Mouse (Mus musculus) left cerebral cortex, postnatal 14 days (tissue): ENCODE measurements at regions not wholly inside any gene's neighbourhood (a gene's known extent, or its start where the extent isn't known, plus 50 kb on each side); places are given as distances from the start of the nearest gene placed in this dataset.

Experiments used
- DNase-seq, 2 experiments: peaks; one replicate each; pipeline ENCODE4 v3.0.0; 2021 to 2022; ENCODE audit warnings: low spot score in 2 of 2, mixed read lengths in 1 of 2
- intact Hi-C: fragments of 180-260 bp; cut with DNase I; formaldehyde crosslinking; loops from one replicate; pipeline ENCODE4 v1.15.1; 2025

GRCm38 (mm10) chr1:42755958-42756357, 60.4 kb downstream of the Pou3f3 start:
- intact Hi-C loops, result no loop called here
- DNase-seq, result no peak

- intact Hi-C loops, result no loop called here
Measured at GRCm38 (mm10) chr1:42756497-42756896, 60.9 kb downstream of the Pou3f3 start.

GRCm38 (mm10) chr1:42763447-42763846, 67.9 kb downstream of the Pou3f3 start:
- DNase-seq, result no peak
- intact Hi-C loops, result no loop called here

More at GRCm38 (mm10) chr1:42756497-42756896, 60.9 kb downstream of the Pou3f3 start:
- DNase-seq, result no peak

DNA sequence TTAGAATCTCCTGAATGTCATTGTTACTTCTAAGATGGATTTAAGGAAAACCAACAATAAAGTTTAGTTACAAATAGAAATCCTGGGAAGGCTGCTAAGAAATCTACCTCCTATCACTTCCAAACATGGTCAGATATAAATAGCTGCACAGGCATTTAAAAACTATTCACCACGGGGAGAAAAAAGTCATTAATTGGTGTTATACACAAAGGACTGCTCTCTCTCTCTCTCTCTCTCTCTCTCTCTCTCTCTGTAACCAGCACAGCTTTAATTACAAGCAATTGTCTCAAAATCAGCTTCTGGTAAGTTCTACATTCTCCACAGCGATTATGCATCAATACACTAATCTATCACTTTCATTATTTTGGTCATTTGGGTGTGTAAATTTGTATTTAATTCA, 68.5 kb downstream of the Pou3f3 start:
- DNase-seq, result no peak
- intact Hi-C loops, result no loop called here

DNA sequence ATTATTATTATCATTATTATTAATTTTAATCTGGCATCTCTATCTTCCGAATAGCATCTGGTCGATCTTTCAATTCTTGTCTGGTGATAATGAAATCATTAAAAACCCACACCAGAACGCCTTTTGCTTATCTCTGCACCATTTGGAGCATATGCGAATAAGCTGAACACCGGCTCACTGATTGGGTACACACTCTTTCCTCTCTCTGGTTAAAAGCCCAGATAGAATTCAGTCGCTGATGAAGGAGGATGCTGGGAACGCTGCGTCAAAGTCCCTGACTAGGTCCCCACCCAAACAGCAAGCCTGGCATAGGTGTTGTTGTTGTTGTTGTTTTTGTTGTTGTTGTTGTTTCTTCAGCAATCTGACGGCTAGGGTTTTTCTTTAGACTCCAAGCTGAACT, 74.5 kb downstream of the Pou3f3 start:
- no peak for DNase-seq
- intact Hi-C loops, result loop anchor here (10.0 kb wide), 3 partner anchors 875 to 1885 kb away; no protein-coding TSS in a partner anchor

GRCm38 (mm10) chr1:42772000-42772399, 76.4 kb downstream of the Pou3f3 start:
- DNase-seq, result no peak
- intact Hi-C loops, result loop anchor here (10.0 kb wide), 3 partner anchors 877 to 1887 kb away; no protein-coding TSS in a partner anchor

DNA sequence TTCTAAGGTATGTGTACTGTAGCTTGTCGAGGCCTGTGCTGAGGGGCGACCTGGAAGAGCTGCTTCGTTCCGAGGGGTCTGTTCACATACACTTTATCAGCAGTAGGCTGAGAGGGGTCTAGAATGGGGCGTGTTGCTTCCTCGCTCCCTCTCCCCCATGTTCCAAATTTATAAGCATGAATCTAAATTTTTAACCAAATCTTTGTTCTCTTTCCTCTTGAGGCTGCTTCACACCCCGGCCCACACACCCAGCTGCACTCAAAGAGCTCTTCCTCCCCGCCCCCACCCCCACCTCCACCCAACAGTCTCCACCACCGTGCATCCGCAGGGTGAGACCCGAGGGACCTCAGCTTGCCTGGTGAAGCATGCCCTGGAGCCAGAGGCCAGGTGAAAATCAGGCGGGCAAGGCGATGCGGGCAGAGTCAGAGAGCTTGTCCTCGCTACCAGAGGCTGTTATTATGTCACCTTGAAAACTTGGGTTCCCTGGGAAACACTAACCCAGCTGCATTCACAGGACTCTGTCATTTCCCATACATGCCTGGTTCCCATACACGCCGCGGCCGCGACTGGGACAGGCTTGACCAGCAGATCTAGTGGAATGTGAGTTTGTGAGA, 77.1 kb upstream of the Mrps9 start:
- DNase-seq, result peak; percentile 11 to 28
- intact Hi-C loops, result loop anchor here (10.0 kb wide), 3 partner anchors 879 to 1889 kb away; no protein-coding TSS in a partner anchor

DNA sequence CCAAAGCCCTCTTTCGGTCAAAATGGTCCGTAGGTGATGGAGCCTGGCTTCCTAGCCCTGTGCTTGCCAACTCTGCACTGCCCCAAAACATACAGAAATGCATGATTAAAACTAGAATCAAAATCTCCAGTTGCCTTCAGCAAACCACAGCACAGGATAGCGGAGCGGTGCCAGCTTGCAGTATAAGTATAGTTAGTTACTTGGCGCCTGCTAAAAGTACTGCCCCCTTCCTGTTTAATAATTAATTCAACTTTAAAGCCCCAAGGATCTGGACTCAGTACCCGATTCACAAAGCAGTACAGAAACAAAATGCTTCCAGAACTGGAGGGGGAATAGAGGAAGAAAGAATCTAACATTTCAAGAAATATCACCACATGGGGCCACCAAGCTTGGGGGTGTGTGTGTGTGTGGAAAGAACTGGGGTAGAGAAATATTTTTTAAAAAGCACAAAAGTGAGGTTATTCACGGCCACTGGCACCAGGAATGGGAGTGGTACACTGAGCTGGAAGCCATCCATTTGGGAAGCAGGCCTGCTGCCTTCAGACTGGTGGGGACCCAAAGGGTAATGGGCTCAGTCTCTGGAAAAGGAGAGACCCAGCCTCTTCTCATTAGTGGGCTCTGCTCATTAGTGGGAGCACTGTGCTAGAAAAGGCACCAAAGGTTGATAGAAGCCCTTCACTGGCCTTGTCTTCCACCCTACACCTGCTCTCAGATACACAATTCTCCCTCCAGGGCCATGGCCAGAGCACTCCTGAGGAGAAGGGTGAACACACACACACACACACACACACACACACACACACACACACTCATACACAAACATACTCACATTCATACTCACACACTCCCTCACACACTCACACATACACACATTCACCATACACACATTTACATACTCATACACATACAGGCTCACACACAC, 75.8 kb upstream of the Mrps9 start:
- intact Hi-C loops, result loop anchor here (5.0 to 10.0 kb wide), 4 partner anchors 63 to 1890 kb away; no protein-coding TSS in a partner anchor
- no peak for DNase-seq

GRCm38 (mm10) chr1:42775893-42776287, 75.1 kb upstream of the Mrps9 start:
- DNase-seq, result no peak
- intact Hi-C loops, result loop anchor here (5.0 to 10.0 kb wide), 4 partner anchors 64 to 1891 kb away; no protein-coding TSS in a partner anchor

- no peak for DNase-seq
- intact Hi-C loops, result loop anchor here (5.0 to 10.0 kb wide), 4 partner anchors 65 to 1893 kb away; no protein-coding TSS in a partner anchor
Measured at GRCm38 (mm10) chr1:42777416-42777815, 73.6 kb upstream of the Mrps9 start.

- intact Hi-C loops, result loop anchor here (5.0 to 10.0 kb wide), 4 partner anchors 67 to 1895 kb away; no protein-coding TSS in a partner anchor
- DNase-seq, result peak; percentile 43 to 47
Measured at GRCm38 (mm10) chr1:42779761-42780160, 71.3 kb upstream of the Mrps9 start.

- DNase-seq, result no peak
- intact Hi-C loops, result no loop called here
Measured at GRCm38 (mm10) chr1:42780266-42780665, 70.8 kb upstream of the Mrps9 start.

- no peak for DNase-seq
- intact Hi-C loops, result no loop called here
Measured at GRCm38 (mm10) chr1:42781533-42781932, 69.5 kb upstream of the Mrps9 start.

DNA sequence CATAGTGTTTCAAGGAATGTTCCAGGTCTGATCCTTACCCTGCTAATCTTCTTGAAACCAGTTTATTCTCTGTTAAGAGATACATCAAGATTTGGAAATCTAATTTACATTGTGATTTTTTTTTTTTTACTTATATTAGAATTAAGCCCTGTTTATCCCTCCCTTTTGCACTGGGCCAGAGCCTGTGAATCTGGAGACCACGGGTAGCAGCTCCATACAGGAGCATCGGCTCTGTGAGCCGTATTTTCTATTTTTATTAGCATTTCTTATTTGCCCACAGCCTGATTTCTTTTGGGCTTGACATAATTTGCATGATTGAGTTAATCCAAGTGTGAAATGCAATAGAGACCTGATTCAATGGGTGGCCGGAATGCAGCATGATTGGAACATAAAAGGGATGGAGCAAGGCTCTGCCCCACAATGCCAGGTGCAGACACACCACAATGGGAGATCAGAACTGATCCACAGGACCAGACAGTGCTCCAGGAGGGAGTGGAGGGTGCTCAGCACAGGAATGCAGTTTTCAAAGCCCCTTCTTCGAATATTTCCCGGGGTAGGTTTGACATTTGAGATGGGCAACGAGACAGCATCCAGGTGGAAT, 67.9 kb upstream of the Mrps9 start:
- intact Hi-C loops, result no loop called here
- no peak for DNase-seq

- DNase-seq, result no peak
- intact Hi-C loops, result no loop called here
Measured at GRCm38 (mm10) chr1:42787240-42787639, 63.8 kb upstream of the Mrps9 start.

DNA sequence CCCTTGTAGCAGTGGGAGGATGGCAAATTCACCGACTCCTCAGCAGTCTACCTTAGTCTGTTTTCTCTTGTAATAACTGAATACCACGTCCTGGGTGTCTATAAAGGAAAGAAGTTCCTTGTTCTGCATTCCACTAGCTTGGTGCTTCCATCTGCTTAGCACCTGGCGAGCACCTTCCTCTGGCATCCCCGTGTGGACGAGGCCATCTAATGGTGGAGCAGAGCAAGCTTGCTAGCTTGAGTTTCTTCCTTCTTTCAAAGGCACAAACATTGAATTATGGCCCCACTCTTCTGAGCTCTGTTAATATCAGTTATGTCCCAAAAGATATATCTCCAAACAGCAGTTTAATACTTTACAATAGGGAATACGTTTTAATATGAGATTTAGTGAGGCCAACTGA, 62.6 kb upstream of the Mrps9 start:
- intact Hi-C loops, result no loop called here
- DNase-seq, result no peak
